Mouse (Mus musculus) intestine, embryonic 16.5 days (tissue): ENCODE data around the gene Cenpu. TPM values are rescaled to one million over a fixed set of nuclear protein-coding genes. Genes with fewer than 3 reads are reported as not detected.

ENCODE experiments used
- ATAC-seq: fragments of 200-750 bp; cut with Nextera tagmentation; 2 replicates; pipeline ENCODE4 v1.8.0; 2017; ENCODE audit warnings: moderate TSS enrichment, moderate library complexity
- H3K27ac ChIP-seq: fragments of 300-500 bp; sonication (generic); 2 replicates; pipeline ENCODE4 v1.5.1; 2014; ENCODE audit warnings: mild to moderate bottlenecking, low read length
- H3K27me3 ChIP-seq: fragments of 300-500 bp; sonication (generic); replicated peaks from 2 replicates; pipeline ENCODE4 v1.6.1; 2014; ENCODE audit warnings: low read length, control low read depth, mixed read lengths; ENCODE audit not compliant: control insufficient read depth, insufficient read depth
- H3K36me3 ChIP-seq: fragments of 300-500 bp; sonication (generic); 2 replicates; pipeline ENCODE4 v1.6.1; 2014; ENCODE audit warnings: low read length, control low read depth; ENCODE audit not compliant: control insufficient read depth, insufficient read depth
- H3K4me1 ChIP-seq: fragments of 300-500 bp; sonication (generic); 2 replicates; pipeline ENCODE4 v1.6.1; 2014; ENCODE audit warnings: low read length, control low read depth, mixed read lengths; ENCODE audit not compliant: control insufficient read depth, insufficient read depth
- H3K4me2 ChIP-seq: fragments of 300-500 bp; sonication (generic); 2 replicates; pipeline ENCODE4 v1.6.1; 2014; ENCODE audit warnings: low read depth, low read length, control low read depth
- H3K4me3 ChIP-seq: fragments of 300-500 bp; sonication (generic); 2 replicates; pipeline ENCODE4 v1.5.1; 2014; ENCODE audit warnings: mild to moderate bottlenecking, low read length
- H3K9ac ChIP-seq: fragments of 300-500 bp; sonication (generic); 2 replicates; pipeline ENCODE4 v1.6.1; 2014; ENCODE audit warnings: low read depth, low read length
- H3K9me3 ChIP-seq: fragments of 300-500 bp; sonication (generic); 2 replicates; pipeline ENCODE4 v1.6.1; 2016; ENCODE audit warnings: low read length, control low read depth; ENCODE audit not compliant: control insufficient read depth
- WGBS: fragments of 180-500 bp; shearing (Covaris S2); extraction: QIAGEN DNeasy Blood & Tissue Kit; methylation state at CpG from one replicate; pipeline ENCODE4 v1.1.7; 2014; 5-methylcytosine and 5-hydroxymethylcytosine counted together
- polyA plus RNA-seq: library from polyadenylated mRNA; unstranded; fragments of >200 nt; fragmentation: Nextera tagmentation; extraction: Ambion mirVana; gene quantifications from 2 replicates; pipeline ENCODE4 v1.2.1, GENCODE M21; 2015

The Cenpu gene
- polyA plus RNA-seq, 1 experiment from 2014 or later, result 12.7 TPM

DNA sequence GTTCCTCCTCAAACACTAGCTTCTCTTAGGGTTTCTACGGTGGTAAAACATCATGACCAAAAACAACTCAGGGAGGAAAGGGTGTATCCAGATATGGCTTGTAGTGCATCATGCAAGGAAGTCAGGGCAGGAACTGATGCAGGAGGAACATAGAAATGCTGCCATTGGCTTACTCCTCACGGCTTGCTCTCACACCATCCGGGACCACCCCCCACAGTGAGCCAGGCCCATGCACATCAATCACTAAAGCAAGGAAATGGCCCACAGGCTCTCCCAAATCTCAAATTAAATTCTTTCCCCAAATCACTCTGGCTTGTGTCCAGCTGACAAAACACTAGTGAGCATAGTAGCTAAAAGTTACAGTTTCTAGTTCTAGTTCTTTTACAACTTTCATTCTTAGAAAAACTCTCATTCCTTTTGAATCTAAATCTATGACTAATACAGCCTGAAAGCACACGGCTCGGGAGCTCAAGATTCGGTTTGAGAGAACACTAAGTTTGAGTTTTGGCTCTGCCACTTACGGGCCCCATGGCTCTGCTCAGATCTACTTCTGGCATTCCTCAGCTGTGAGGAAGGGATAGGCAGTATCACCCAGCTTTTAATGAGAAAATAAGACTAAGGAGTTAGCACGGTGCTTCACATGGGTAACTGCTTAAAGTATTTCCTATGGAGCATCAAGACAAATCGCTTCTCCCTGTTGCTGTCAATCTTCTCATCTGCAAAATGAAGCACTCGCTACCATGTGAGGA is 49.3 kb downstream of the Cenpu start:
- no peak overlapping the region for H3K27ac ChIP-seq
- H3K9me3 ChIP-seq, result no peaks in the 10 kb centered on the region
- H3K4me1 ChIP-seq, result no peaks in the 10 kb centered on the region
- H3K4me2 ChIP-seq, result no peak overlapping the region
- H3K9ac ChIP-seq, result no peak overlapping the region
- 64% methylated on average over 10 of the region's 10 CpGs for WGBS
- H3K27me3 ChIP-seq, result no peaks in the 10 kb centered on the region
- H3K36me3 ChIP-seq, result no peaks in the 10 kb centered on the region
- no peak for ATAC-seq
- no peak overlapping the region for H3K4me3 ChIP-seq

DNA sequence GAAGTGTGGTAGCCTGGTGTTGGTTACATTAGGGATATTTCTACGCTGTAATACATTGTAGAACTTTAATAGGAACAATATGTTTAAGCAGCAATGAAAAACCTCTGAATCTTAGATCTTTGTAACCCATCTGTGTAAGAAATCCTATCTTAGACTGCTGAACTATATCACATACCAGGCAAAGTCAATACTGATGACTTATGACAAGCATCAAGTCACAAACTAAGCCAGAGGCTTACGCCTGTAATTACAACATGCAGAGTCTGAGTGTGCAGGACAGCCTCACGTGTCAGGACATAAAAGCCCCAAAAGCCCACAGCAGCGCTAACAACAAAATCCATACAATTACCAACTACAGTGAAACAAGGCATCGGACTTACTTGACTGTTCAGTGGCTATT is 51.8 kb downstream of the Cenpu start:
- H3K27me3 ChIP-seq, result no peaks in the 10 kb centered on the region
- H3K4me3 ChIP-seq, result no peak overlapping the region
- WGBS, result 91% methylated on average over 5 of the region's 5 CpGs
- H3K4me2 ChIP-seq, result no peak overlapping the region
- H3K9ac ChIP-seq, result no peak overlapping the region
- H3K27ac ChIP-seq, result no peak overlapping the region
- ATAC-seq, result no peak
- no peaks in the 10 kb centered on the region for H3K36me3 ChIP-seq
- H3K9me3 ChIP-seq, result no peaks in the 10 kb centered on the region
- H3K4me1 ChIP-seq, result peaks cover 2% of the 10 kb centered on the region; the same call in 1 of the 2 replicates

DNA sequence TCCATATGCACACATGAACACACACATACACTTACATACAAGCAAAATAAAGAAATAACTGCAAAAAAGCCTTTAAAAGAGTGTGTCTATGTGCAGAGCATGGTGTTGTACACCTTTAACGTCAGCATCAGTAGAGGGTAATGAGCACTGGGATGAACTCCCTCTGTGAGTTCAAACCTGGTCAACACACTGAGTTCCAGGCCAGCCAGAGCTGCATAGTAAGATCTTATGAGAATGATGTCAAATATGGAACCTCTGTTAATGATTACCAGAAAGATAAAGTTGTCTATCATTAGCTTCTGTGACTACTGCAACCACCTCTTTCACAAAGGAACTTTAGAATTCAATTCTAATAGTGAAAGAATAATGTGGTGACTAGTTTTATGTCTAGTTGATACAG is 55.1 kb downstream of the Cenpu start:
- WGBS, result 69% methylated on average over 1 of the region's 1 CpGs
- no peaks in the 10 kb centered on the region for H3K36me3 ChIP-seq
- H3K9ac ChIP-seq, result no peak overlapping the region
- H3K27ac ChIP-seq, result no peak overlapping the region
- ATAC-seq, result peak; percentile 79
- H3K4me2 ChIP-seq, result no peak overlapping the region
- peaks cover 2% of the 10 kb centered on the region; the same call in 1 of the 2 replicates for H3K4me1 ChIP-seq
- H3K4me3 ChIP-seq, result no peak overlapping the region
- H3K9me3 ChIP-seq, result no peaks in the 10 kb centered on the region
- no peaks in the 10 kb centered on the region for H3K27me3 ChIP-seq

DNA sequence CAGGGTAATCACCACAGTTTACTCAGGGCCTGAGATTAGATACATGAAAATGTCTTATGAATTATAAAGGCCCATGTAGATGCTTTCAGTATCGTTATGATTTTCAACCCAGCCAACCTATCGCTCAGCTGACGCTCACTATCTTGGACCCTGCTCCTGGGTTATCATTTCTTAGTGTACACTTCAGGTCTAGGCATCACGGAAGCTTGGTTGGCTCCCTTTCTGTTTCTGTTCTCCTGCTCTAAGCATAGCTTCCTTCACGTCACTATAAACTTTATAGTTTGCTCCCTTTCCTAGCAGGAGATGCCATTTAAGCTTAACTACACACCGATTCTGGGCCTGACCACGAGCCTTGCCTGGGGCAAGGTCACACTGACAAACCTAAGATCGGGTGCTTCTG is 59.7 kb downstream of the Cenpu start:
- Histone ChIP-seq H3K36me3 (no peaks in the 10 kb centered on the region), H3K4me3 (no peak overlapping the region), H3K27me3 (no peaks in the 10 kb centered on the region), H3K27ac (peak overlapping the region; percentile 75), H3K4me1 (peaks cover 7% of the 10 kb centered on the region; the same call in 1 of the 2 replicates), H3K4me2 (no peak overlapping the region), H3K9ac (0 out of 2 replicates have a peak overlapping the region, but pooled peaks have one; percentile 4), H3K9me3 (no peaks in the 10 kb centered on the region)
- WGBS, result 66% methylated on average over 8 of the region's 8 CpGs
- ATAC-seq, result peak; percentile 60

DNA sequence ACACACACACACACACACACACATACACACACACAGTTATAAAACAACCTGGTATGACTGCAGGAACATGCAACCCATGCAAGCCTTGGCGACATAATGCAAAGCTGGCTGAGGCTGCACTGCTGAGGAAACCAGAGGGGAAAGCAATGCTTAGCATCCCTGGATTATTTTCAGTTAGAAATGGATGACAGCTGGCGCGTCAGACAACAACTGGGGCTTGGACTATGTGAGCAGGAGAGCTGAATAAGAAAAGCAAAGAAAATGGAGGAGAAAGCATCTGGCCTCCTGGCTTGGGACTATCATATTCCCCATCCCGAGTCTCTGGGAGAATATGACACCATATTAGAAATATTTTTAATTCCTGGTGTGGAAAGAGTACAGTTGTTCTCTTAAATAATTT is 61.1 kb downstream of the Cenpu start:
- no peaks in the 10 kb centered on the region for H3K27me3 ChIP-seq
- H3K9ac ChIP-seq, result no peak overlapping the region
- no peak overlapping the region for H3K27ac ChIP-seq
- 75% methylated on average over 4 of the region's 4 CpGs for WGBS
- ATAC-seq, result no peak
- no peak overlapping the region for H3K4me3 ChIP-seq
- H3K4me1 ChIP-seq, result 0 out of 2 replicates have a peak, but pooled peaks cover 5% of the 10 kb centered on the region
- H3K36me3 ChIP-seq, result no peaks in the 10 kb centered on the region
- no peaks in the 10 kb centered on the region for H3K9me3 ChIP-seq
- H3K4me2 ChIP-seq, result no peak overlapping the region

DNA sequence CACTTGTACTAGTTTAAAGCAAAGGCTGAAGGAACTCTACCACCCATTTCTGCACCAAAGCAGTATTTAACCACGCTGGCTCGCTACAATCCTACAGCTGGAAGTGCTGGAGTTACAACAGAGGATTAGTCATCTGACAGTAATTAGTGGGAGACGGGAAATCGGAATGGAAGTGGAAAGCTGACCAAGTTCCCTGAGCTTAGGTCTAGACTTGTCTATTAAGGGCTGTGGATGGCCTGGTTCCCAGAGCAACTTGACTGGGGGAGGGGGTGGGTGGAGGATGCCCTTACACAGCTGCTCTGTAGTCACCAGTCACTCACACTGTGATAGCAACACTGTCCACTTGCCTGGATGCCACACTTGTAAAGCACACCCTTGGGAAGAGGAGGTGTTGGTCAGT is 61.5 kb downstream of the Cenpu start:
- WGBS, result 42% methylated on average over 4 of the region's 4 CpGs
- Histone ChIP-seq H3K4me1 (0 out of 2 replicates have a peak, but pooled peaks cover 5% of the 10 kb centered on the region), H3K9ac (no peak overlapping the region), H3K9me3 (no peaks in the 10 kb centered on the region), H3K27me3 (no peaks in the 10 kb centered on the region), H3K27ac (0 out of 2 replicates have a peak overlapping the region, but pooled peaks have one; percentile 23), H3K4me2 (no peak overlapping the region), H3K4me3 (no peak overlapping the region), H3K36me3 (no peaks in the 10 kb centered on the region)
- ATAC-seq, result no peak

DNA sequence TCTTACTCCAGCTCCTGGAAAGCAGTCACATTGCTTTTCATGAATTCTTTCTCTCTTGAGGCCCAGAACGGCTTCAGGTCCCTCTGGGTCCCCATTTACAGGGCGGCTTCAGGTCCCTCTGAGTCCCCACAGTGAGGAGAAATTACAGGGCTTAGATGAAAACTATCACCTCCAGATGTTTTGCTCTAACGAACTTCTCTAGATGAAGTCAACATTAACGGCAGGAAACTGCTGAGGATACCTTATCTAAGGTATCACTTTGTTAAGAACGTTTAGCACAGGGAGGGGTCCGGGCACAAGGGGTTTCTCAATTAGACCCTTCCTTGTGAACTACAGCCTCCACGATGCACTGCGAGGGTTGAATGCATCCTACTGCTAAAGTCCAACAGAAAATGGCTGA is 64.1 kb downstream of the Cenpu start:
- H3K27me3 ChIP-seq, result no peaks in the 10 kb centered on the region
- WGBS, result 80% methylated on average over 8 of the region's 8 CpGs
- no peak overlapping the region for H3K9ac ChIP-seq
- no peak for ATAC-seq
- H3K36me3 ChIP-seq, result no peaks in the 10 kb centered on the region
- H3K9me3 ChIP-seq, result no peaks in the 10 kb centered on the region
- H3K4me3 ChIP-seq, result no peak overlapping the region
- H3K4me1 ChIP-seq, result peaks cover 10% of the 10 kb centered on the region; the same call in 1 of the 2 replicates
- 0 out of 2 replicates have a peak overlapping the region, but pooled peaks have one; percentile 2 for H3K27ac ChIP-seq
- peak overlapping the region; percentile 59; the same call in 1 of the 2 replicates for H3K4me2 ChIP-seq

DNA sequence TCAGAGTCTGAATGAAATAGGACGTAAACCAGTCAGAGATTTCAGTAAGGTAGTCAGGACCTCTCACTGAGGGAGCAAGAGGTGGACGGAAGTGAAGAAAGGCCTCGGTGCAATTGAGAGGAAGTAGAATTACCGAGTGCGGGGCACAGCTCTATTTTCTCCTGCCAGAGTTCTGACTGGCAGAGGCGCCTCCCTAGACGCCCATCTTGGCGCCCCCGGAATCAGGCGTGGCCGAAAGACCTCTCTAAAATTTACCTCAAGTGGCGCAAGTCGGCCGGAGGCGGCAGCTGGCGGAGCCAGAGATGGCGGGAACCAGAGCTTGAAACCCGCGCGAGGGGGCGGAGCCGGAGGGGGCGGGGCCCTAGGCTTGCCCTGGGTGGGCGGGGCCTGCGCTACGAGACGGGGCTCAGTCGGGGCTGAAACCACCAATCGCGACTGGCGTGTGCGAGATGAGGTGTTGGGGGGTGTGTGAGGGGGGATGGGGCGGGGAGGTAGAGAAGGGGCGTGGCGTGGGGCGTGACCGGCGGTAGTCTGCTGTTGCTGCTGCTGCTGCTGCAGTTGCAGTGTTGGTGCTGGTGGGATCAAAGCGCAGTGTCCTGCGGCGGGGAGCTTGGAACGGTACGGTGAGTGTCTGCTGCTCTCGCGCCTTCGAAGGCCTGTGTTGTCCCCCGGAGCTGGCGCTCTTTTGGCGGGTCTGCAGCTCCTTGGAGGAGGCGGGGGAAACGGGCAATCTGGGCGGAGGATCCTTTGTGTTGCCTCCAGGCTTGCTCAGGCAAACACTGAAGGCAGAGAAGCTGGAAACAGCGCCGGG is 65.3 kb downstream of the Cenpu start, which contains the start of the genes Primpol and Casp3:
Primpol (minus strand) TSS at position 334 of the 811 bp plus-strand sequence.
Casp3 (plus strand) TSS at position 413 of the 811 bp plus-strand sequence.
- peak within 1 kb of the TSS; percentile 90 for H3K27ac ChIP-seq
- peak within 1 kb of the TSS; percentile 87 for H3K4me3 ChIP-seq
- ATAC-seq, result peak; percentile 97
- H3K9ac ChIP-seq, result peak within 1 kb of the TSS; percentile 85
- no peaks in the 10 kb centered on the region for H3K9me3 ChIP-seq
- no peaks in the 10 kb centered on the region for H3K36me3 ChIP-seq
- peak within 1 kb of the TSS; percentile 95 for H3K4me2 ChIP-seq
- under 1% methylated on average over 54 of the region's 54 CpGs for WGBS
- H3K27me3 ChIP-seq, result no peaks in the 10 kb centered on the region
- peaks cover 10% of the 10 kb centered on the region; the same call in 1 of the 2 replicates for H3K4me1 ChIP-seq
